Mouse (Mus musculus): ENCODE measurements around the gene Otub1. TPM values are rescaled to one million over a fixed set of nuclear protein-coding genes. Genes with fewer than 3 reads are reported as not detected.

Otub1 gene
- polyA plus RNA-seq, 1 experiment, result 28.7 TPM

GRCm38 (mm10) chr19:7151927-7152653 is 54.0 kb downstream of the Otub1 start:
- H3K27ac ChIP-seq (replicated peaks; ENCODE audit: low read depth, low read length), result no peak overlapping the region
- H3K4me3 ChIP-seq (ENCODE audit: insufficient read depth, low read depth, low read length), result no peak overlapping the region
- H3K4me1 ChIP-seq (ENCODE audit: control insufficient read depth, insufficient read depth, insufficient read length, low read length), result peaks cover 4% of the 10 kb centered on the region; the same call in 1 of the 2 replicates

DNA sequence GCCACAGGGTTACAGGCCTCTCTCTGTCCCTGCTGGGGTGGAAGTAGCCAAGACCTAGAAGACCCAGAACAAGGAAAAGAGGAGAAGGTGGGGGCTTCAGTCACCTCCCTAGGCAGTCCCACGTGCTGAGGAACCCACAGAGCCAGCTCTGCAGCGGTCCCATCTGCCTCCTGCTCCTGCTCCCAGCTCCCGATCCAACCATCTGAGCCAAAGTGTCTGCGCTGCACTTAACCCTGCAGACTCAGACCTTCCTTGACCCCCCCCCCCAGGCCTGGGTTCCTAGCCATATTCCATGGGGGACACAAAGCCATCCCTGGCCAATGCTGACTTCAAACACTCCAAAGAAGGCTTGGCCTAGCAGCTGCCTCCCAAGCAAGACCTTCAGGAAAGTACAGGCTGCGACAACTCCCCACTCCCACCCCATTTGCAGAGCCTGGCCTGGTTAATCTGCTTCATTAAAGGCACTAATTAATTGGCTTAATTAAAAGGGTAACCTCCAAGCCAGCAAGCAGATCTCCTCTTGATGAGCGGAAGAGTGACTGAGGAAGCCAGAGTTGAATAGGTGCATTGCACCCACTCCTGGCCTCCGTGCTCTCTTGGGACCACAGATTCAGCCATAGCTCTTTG is 54.7 kb downstream of the Otub1 start:
- Histone ChIP-seq H3K4me3 (ENCODE audit: insufficient read depth, low read depth, low read length) (no peak overlapping the region), H3K4me1 (ENCODE audit: control insufficient read depth, insufficient read depth, insufficient read length, low read length) (peaks cover 4% of the 10 kb centered on the region; the same call in 1 of the 2 replicates), H3K27ac (replicated peaks; ENCODE audit: low read depth, low read length) (no peak overlapping the region)

DNA sequence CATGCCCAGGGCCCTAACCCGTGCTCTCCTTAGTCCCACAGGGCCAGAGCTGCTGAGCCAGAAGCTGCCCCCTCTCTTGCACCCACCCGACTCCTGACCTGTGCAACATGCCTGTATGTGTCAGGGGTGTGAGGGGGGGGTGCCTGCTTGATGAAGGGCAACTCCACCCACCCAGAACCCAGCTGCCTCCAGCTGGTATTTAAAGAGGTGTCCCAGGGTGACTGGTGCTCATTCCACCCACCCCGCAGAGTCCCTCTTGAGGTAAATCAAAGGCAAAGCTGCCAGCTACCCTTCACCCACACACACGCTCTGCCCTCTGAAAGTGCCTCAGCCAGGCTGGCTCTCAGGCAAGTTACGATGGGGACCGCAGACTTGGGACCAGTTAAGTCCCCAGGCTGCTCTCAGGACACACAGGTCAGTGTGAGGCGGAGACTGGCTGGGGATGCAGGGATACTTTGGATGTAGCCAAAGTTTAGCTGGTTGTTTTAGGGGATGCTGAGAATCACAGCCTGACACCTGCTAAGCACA is 56.9 kb downstream of the Otub1 start:
- H3K4me3 ChIP-seq (ENCODE audit: insufficient read depth, low read depth, low read length), result no peak overlapping the region
- H3K27ac ChIP-seq (replicated peaks; ENCODE audit: low read depth, low read length), result no peak overlapping the region
- H3K4me1 ChIP-seq (ENCODE audit: control insufficient read depth, insufficient read depth, insufficient read length, low read length), result peaks cover 4% of the 10 kb centered on the region; the same call in 1 of the 2 replicates

DNA sequence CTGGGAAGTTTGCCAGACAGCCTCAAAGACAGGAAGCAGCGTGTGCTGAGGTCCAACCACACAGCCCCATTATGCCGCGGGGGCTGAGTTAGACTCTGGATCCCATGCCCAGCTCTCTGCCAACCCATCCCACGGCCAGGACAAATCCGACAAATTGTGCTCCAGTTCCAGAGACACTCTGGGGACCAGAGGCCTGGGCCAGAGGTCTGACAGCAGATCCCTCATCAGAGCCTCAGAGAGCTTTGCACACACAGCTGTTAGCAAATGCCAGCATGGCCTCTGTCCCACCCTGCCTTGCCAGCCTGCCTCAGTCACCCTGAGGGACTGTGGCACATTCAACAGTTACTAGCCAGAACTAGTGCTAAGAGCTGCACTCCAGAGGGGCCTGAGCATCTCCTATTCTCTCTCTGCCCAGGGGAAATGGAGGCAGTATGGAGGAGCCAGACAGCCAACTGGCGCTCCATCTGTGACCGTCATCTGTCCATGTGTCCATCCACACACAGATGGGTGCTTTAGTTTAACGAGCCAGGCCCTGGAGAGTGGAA is 57.5 kb downstream of the Otub1 start:
- peaks cover 7% of the 10 kb centered on the region for H3K4me1 ChIP-seq (ENCODE audit: control insufficient read depth, insufficient read depth, insufficient read length, low read length)
- H3K4me3 ChIP-seq (ENCODE audit: insufficient read depth, low read depth, low read length), result no peak overlapping the region
- H3K27ac ChIP-seq (replicated peaks; ENCODE audit: low read depth, low read length), result no peak overlapping the region

Other genes starting within 250 kb of the Otub1 start
- 210 and 250 TPM in 2 replicates for gene Ppp1r14b, start 231.3 kb downstream of the Otub1 start, polyA plus RNA-seq (2012; ENCODE audit: insufficient read depth, insufficient read length, missing spikeins)
- 23.8 and 26.8 TPM in 2 replicates for gene Plcb3, start 229.8 kb downstream of the Otub1 start, polyA plus RNA-seq (2012; ENCODE audit: insufficient read depth, insufficient read length, missing spikeins)
- gene Fkbp2, start 225.8 kb downstream of the Otub1 start, polyA plus RNA-seq (2012; ENCODE audit: insufficient read depth, insufficient read length, missing spikeins), result 126 and 133 TPM in 2 replicates
- 255 and 283 TPM in 2 replicates for gene Vegfb, start 218.7 kb downstream of the Otub1 start, polyA plus RNA-seq (2012; ENCODE audit: insufficient read depth, insufficient read length, missing spikeins)
- gene Dnajc4, start 213.7 kb downstream of the Otub1 start, polyA plus RNA-seq (2012; ENCODE audit: insufficient read depth, insufficient read length, missing spikeins), result 70.0 and 78.9 TPM in 2 replicates
- gene Nudt22, start 210.2 kb downstream of the Otub1 start, polyA plus RNA-seq (2012; ENCODE audit: insufficient read depth, insufficient read length, missing spikeins), result 10.9 and 11.7 TPM in 2 replicates
- 15.0 and 19.3 TPM in 2 replicates for gene Trpt1, start 210.2 kb downstream of the Otub1 start, polyA plus RNA-seq (2012; ENCODE audit: insufficient read depth, insufficient read length, missing spikeins)
- gene Fermt3, start 186.8 kb downstream of the Otub1 start, polyA plus RNA-seq (2012; ENCODE audit: insufficient read depth, insufficient read length, missing spikeins), result 2.0 and 2.8 TPM in 2 replicates
- gene Stip1, start 166.3 kb downstream of the Otub1 start, polyA plus RNA-seq (2012; ENCODE audit: insufficient read depth, insufficient read length, missing spikeins), result 81.7 and 119 TPM in 2 replicates
- gene Macrod1, start 149.5 kb downstream of the Otub1 start, polyA plus RNA-seq (2012; ENCODE audit: insufficient read depth, insufficient read length, missing spikeins), result 155 and 161 TPM in 2 replicates
- 0.59 TPM in 1 of 2 replicates, not detected in the other for gene Flrt1, start 100.6 kb downstream of the Otub1 start, polyA plus RNA-seq (2012; ENCODE audit: insufficient read depth, insufficient read length, missing spikeins)
- 4,354 and 4,380 TPM in 2 replicates for gene Cox8a, start 11.3 kb upstream of the Otub1 start, polyA plus RNA-seq (2012; ENCODE audit: insufficient read depth, insufficient read length, missing spikeins)
- gene Naa40, start 34.9 kb upstream of the Otub1 start, polyA plus RNA-seq (2012; ENCODE audit: insufficient read depth, insufficient read length, missing spikeins), result 9.6 and 10.3 TPM in 2 replicates
- gene Rcor2, start 61.0 kb upstream of the Otub1 start, polyA plus RNA-seq (2012; ENCODE audit: insufficient read depth, insufficient read length, missing spikeins), result 1.0 and 7.8 TPM in 2 replicates
- gene Mark2, start 135.5 kb upstream of the Otub1 start, polyA plus RNA-seq (2012; ENCODE audit: insufficient read depth, insufficient read length, missing spikeins), result 24.1 and 35.4 TPM in 2 replicates
- 5.8 and 6.3 TPM in 2 replicates for gene Spindoc, start 176.7 kb upstream of the Otub1 start, polyA plus RNA-seq (2012; ENCODE audit: insufficient read depth, insufficient read length, missing spikeins)
- gene 2700081O15Rik, start 211.3 kb upstream of the Otub1 start, polyA plus RNA-seq (2012; ENCODE audit: insufficient read depth, insufficient read length, missing spikeins), result 7.6 and 8.3 TPM in 2 replicates